Mouse (Mus musculus) c-Kit-positive CD71-positive TER-119-negative erythroid progenitor cells, embryonic 14.5 days (primary cell): ENCODE data around the gene Dnah6.
A peak's percentile ranks its signal among the peaks of the same experiment; 100 is the strongest.

Experiments
- DNase-seq: peaks from one replicate; pipeline ENCODE4 v3.0.0-alpha.2; 2013; ENCODE audit warnings: low read depth

The Dnah6 gene

DNA sequence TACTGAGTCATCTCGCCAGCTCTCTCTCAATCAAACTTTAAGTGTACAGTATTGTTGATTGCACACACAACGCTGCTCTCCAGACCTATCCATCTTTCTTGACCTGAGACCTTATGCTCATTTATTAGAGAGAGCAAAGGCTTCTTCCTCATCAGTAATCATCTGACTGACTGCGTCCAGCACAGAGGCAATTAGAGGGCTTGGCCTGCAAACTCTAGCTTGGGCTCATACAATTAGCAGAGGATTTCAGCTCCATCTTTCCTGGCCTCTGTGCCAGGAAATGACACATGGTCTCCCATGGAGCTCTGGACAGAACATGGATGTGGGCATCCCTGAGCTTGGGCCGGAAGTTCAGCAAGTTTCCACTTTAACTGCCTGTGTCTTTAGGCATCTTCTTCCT, 193.6 kb downstream of the Dnah6 start:
- no peak for DNase-seq

DNA sequence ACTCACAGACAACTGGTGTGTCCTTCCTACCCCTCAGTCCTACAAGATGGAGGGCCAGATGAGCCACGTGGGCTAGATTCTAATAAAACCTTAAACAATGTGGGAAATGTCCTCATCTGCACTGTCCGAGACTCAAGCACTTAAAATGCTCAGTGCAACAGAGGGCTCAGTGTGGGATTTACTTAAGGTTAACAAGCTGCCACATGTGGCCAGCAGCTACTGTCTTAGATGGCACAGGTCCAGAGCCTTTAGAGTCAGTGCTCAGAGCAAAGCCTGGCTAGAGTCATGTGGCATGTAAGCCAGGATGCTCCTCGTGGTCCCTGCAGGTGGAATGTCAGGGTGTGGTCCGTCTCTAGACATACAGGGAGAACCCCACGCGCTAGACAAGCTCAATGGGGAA, 194.6 kb downstream of the Dnah6 start:
- DNase-seq, result no peak

DNA sequence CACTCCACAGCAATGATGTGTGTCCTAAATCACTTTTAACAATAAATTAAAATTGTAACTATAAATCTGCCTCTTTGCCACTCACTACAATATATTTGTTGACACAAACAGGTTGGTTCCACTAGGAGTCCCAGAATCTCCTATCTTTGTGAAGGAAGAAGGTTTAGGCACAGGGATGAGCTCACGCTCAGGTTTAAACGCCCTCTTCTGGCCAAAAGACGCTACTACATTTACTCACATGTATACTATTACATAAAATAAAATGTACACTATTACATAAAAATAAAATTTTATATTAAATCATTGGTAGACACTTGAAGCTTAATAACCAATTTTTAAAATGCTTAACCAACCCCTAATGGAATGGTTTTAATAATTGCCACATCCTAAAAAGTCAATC, 201.4 kb downstream of the Dnah6 start:
- no peak for DNase-seq

DNA sequence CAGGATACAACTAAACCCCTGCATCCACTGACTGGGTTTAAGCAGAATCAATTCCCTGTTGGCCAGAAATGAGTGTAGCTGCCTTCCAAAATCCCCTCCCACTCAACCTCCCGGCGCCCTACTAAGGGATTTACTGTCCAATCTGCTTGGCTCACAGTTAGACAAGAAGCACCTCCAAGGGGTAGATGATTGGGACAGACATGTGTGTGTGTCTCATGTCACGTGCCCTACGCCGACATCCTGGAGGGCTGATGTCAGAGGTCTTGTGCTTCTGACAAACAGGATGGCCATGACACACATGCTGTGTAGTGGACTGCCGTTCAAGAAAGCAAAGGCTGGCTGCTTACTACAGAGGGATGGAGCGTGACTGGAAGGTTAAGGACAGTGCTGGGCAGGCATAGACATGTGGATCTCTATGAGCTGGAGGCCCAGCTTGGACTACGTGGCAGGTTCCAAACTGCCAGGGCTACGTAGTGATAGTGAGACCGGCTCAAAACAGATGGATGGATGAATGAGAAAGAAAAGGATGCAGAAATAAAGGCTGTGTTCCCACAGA, 202.6 kb downstream of the Dnah6 start:
- no peak for DNase-seq

DNA sequence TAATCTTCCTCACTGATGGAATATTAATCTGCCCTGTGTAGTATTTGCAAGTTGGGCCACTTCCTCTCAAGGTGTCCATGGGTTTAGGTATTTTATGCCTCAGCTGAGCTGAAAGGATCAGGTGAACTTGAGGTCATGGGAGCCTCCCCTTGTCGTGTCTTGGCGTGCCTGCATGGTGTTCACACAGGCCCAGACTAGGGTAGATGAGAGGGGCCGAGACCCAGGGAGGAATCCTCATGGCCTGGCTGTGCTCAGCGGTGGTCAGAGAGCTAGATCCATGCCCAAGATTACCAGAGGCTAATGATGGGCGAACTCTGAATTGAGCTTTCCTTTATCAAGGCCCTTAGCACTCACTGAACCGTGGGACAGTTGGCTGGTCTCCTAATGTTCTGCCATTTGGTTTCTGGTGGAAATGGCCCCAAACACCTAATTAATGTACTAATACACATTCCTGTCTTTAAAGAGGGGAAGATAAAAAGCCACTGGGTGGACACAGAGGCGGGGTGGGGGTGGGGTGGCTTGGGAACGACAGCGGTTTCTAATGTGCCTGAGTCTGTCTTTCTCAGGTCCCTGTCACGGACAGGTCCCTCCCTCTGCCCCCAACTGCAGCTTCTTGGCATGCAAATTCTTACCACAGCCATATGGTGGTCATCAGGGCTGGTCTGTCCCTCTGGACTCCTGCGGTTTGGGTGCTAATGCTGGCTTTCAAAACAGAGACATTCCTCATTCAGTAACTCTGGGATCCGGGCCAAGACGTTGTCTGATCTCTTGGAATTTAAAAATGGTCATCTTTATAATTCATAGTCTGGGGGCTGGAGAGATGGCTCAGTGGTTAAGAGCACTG, 206.9 kb downstream of the Dnah6 start:
- no peak for DNase-seq

DNA sequence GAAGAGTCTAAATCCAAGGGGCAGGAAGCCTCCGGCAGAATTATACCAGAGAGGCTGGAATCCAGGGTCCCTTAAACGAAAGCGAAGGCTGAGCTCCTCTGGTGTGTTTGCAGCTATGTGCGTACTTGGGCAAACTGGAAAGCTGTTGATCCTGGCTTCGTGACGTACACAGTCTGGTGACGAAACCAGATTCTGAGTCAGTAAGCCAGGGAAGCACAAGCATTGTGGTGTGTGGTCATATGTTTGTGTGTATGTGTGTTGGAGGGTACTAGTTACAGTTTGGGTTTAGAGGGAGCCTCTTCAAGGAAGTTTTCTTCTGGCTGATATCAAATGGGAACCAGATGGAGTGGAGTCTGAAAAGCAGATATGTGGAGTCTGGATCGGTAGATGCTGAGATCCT, 208.5 kb downstream of the Dnah6 start:
- DNase-seq, result no peak

GRCm38 (mm10) chr6:73011827-73012226, 209.6 kb downstream of the Dnah6 start:
- no peak for DNase-seq

GRCm38 (mm10) chr6:73010073-73010472, 211.4 kb downstream of the Dnah6 start:
- peak; percentile 22 for DNase-seq

- no peak for DNase-seq
Observed at GRCm38 (mm10) chr6:73003601-73004000, 217.8 kb downstream of the Dnah6 start.

DNA sequence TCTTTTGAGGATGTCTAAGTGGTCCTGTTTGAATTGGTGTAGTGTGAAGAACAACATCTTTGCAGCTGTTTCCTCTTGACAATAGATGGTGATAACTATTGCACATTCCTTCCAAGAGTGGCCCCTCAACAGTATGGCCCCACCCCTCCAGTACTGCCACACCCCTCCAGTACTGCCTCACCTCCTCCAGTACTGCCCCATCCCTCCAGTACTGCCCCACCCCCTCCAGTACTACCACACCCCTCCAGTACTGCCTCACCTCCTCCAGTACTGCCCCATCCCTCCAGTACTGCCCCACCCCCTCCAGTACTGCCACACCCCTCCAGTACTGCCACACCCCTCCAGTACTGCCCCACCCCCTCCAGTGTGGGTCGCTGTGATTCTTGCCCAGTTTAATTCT, 219.1 kb downstream of the Dnah6 start:
- DNase-seq, result no peak

DNA sequence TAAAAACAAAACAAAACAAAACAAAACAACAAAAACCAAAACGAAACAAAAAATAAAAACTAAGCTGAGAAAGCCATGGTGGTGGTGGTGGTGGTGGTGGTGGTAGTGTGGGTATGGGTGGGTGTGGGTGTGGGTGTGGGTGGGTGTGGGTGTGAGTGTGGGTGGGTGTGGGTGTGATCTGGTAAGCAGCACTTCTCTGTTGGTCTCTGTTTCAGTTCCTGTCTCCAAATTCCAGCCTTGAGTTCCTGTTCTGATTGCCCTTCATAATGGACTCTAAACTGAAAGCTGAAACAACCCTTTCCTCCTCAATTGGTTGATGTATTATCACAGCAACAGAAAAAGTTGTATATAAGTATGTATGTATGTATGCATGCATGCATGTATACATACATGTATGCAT, 222.6 kb downstream of the Dnah6 start:
- DNase-seq, result no peak

GRCm38 (mm10) chr6:72993688-72994082, 227.8 kb downstream of the Dnah6 start:
- DNase-seq, result no peak

DNA sequence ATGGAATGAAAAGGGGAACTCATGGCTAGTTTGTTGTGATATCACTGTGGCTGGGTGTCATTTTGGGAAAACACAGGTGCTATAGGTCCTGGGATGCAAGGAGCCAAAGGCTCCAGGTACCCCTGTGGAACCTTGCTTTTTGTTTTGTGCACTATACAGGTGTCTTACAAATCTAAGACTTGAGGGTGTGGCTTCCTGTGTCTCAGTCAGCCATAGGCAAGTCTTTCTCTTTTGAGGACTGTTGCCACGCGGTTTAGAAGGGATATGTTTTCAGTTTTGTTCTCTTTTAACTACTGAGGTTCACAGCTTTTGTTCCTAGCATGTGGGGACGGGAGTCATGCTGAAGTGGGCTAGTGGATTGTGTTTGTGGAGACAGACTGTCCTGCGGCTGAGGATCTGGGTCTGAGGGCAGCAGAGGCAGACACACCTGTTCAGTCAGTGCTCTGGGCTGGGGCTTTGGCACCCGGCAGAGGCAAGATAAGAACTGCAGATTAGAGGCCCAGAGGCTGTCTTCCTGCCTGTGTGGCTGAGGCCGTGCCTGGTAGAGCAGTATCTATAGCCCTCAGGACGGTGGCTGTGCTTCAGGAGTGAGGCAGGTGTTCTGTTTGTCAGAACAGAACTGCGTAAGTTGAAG, 228.3 kb downstream of the Dnah6 start:
- no peak for DNase-seq

DNA sequence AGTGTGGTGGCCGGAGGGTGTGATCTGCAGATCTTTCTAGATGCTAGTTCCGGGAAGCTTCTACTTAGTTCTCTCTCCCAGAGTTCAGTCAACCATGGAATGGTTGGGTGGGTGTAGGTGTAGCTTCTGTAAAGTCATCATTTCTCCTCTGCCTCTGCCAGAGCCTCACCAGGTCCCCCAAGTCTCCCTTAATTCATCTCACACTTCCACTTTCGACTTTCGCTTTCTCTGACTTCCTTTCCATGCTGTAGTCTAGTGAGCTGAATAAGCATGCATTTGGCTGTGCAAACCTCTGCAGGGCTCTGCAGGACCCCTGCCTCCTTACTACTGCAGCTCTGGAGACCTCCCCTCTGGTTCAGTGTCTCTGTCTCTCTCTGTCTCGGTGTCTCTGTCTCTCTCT, 231.2 kb downstream of the Dnah6 start:
- no peak for DNase-seq

- no peak for DNase-seq
Observed at GRCm38 (mm10) chr6:72989028-72989736, 232.3 kb downstream of the Dnah6 start.

DNA sequence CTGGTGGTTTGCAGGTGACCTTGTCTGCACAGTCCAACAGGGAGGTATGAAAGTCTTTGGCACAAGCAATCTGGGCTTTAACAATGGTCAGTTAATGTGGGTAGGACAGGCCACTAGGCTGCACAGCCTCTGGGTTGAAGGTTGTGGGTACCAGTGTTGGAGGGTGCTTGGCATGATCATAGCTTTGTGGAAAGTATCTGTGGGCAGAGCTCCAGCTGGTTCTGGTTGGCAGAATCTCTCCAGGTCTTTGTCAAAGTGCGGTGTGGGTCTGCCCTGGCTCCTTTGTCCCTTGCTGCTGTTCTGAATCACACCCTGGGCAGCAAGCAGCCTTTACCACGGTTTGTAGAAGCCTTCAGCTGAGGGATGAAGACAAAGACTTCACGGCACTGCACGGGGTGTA, 238.9 kb downstream of the Dnah6 start:
- DNase-seq, result no peak

DNA sequence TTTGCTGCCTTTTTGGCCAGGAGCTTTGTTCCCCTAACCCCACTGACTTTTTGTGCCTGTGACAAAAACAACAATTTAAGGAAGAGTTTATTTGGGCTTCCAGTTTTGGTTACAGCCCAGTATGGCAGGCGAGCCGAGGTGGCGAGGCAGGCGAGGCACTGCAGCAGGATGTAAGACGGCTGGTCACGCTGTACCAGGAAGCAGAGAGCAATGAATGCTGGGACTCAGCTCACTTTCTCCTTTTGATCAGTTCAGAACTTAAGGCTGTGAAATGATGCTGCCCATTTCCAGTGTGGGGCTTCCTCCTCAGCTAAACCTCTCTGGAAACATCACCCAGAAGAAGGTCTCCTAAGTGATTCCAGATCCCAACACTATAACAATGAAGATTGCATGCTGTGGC, 239.6 kb downstream of the Dnah6 start:
- no peak for DNase-seq

DNA sequence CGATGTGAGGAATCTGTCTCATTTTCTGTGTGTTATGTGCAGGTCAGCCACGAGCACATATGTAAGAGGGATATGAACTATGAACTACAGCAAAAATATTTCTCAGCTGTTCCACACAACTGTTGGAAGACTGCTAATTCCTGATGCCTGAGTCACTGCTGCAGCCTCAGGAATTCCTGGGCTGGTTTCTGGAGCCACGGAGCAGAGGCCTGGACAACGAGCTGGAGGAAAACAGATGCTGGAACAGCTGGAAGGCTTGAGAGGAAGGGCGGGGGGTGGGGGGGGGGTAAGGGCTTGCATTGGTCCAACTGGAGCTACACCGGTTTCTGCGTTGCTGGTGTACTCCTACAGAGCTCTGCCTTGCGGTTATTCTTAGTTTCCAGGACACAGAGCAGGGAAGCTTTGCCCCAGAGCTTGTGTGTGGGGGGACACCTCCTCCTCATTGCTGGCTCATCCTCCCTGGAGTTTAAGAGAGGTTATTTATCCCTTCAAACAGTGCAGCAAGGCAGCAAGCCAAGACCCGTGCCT, 240.3 kb downstream of the Dnah6 start:
- no peak for DNase-seq

DNA sequence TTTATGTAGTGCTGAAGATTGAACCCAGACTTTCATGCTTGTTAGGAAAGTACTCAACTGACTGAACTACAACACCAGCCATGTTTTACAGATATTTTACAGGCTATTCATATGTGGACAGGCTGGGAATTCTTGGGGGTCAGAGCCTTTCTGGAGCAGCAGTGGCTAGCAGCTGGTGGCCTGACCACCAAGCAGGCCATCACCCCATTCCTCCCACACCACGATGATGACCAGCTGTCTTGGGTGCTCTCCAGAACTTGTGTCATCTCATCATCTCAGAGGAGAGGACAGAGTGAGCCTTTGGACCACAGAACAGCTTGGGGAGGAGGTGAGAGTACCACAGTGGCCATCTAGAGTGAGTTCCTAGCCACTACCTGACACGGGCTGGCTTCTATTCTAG, 244.6 kb downstream of the Dnah6 start:
- no peak for DNase-seq

- no peak for DNase-seq
Observed at GRCm38 (mm10) chr6:72971074-72971473, 250.4 kb downstream of the Dnah6 start.

DNA sequence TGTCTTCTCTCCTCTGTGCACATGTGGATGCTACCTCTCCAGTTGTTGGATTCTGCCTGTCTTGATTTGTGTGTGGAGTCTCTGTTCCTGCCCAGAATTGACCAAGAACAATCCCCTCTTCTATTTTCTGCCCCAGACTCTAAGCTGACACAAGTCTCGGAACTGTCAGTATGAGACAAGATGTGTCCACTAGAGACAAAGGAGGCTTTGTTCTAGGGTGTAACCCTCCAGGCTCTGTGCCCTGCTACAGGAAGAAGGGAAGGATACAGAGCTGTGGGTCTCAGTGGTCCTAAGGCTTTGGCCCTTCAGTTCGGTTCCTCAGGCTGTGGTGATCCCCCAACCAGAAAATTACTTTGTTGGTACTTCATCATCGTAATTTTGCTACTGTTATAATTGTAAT, 251.7 kb downstream of the Dnah6 start:
- DNase-seq, result no peak
